Mouse (Mus musculus) gastrocnemius, postnatal 36 days (tissue): ENCODE data around the gene Gpr37l1. TPM values are rescaled to one million over a fixed set of nuclear protein-coding genes. Genes with fewer than 3 reads are reported as not detected.
A peak's percentile ranks its signal among the peaks of the same experiment; 100 is the strongest.
"Not testable (repeated sequence)": the region's sequence is repeated elsewhere in the genome, so short reads cannot be mapped to it uniquely, and the experiment has no call there.

Source experiments
- DNase-seq, 2 experiments: peaks; one replicate each; pipeline ENCODE4 v3.0.0; 2022
- intact Hi-C: fragments of 180-260 bp; cut with DNase I; formaldehyde crosslinking; loops from one replicate; pipeline ENCODE4 v1.15.1; 2025
- long read RNA-seq, 2 experiments: library from polyadenylated mRNA; stranded (forward); transcript quantifications; one replicate each; pipeline ENCODE4 v2.0.0; 2021
- total RNA-seq, 2 experiments: library from RNA; stranded (reverse); gene quantifications; 2 replicates each; pipeline ENCODE4 v1.2.3; 2021

Gene Gpr37l1
- total RNA-seq: under 1 TPM; 0.26 to 0.42 TPM
- long read RNA-seq, experiment 1, partial matches to known transcripts: 0 of 1 reads
- long read RNA-seq, experiment 1, other reads (novel, unspliced or antisense): 0 of 1 reads
- long read RNA-seq, experiment 2: 0 reads

- DNase-seq: no peak
- intact Hi-C loops: no loop called here
Measured at GRCm38 (mm10) chr1:135167435-135167834, at the start of gene Gpr37l1. Gene Gpr37l1 (minus strand): TSS chr1:135167681.

- intact Hi-C loops: no loop called here
- no peak for DNase-seq
Measured at GRCm38 (mm10) chr1:135213772-135214640, 46.5 kb upstream of the Gpr37l1 start.

- no peak for DNase-seq
- intact Hi-C loops: no loop called here
Measured at GRCm38 (mm10) chr1:135210421-135210820, 42.9 kb upstream of the Gpr37l1 start.

- DNase-seq: no peak
- intact Hi-C loops: no loop called here
Measured at GRCm38 (mm10) chr1:135208716-135209115, 41.2 kb upstream of the Gpr37l1 start.

GRCm38 (mm10) chr1:135206586-135207339 is 39.3 kb upstream of the Gpr37l1 start:
- intact Hi-C loops: no loop called here
- no peak for DNase-seq

- no peak for DNase-seq
- intact Hi-C loops: no loop called here
Measured at GRCm38 (mm10) chr1:135205257-135205656, 37.8 kb upstream of the Gpr37l1 start.

- DNase-seq: no peak
- intact Hi-C loops: no loop called here
Measured at GRCm38 (mm10) chr1:135204196-135205126, 37.0 kb upstream of the Gpr37l1 start.

GRCm38 (mm10) chr1:135200400-135200799 is 32.9 kb upstream of the Gpr37l1 start:
- intact Hi-C loops: no loop called here
- DNase-seq: no peak

- DNase-seq: no peak
- intact Hi-C loops: no loop called here
Measured at GRCm38 (mm10) chr1:135199014-135199819, 31.7 kb upstream of the Gpr37l1 start.

- intact Hi-C loops: no loop called here
- no peak for DNase-seq
Measured at GRCm38 (mm10) chr1:135198412-135198811, 30.9 kb upstream of the Gpr37l1 start.

GRCm38 (mm10) chr1:135195907-135196440 is 28.5 kb upstream of the Gpr37l1 start:
- DNase-seq: peak; percentile 56 to 63
- intact Hi-C loops: no loop called here

GRCm38 (mm10) chr1:135194335-135194734 is 26.9 kb upstream of the Gpr37l1 start:
- DNase-seq, intact Hi-C loops: not testable (repeated sequence)

GRCm38 (mm10) chr1:135189186-135189585 is 21.7 kb upstream of the Gpr37l1 start:
- intact Hi-C loops: no loop called here
- no peak for DNase-seq

- peak in 1 of 2 experiments; percentile 47 for DNase-seq
- intact Hi-C loops: no loop called here
Measured at GRCm38 (mm10) chr1:135188197-135188596, 20.7 kb upstream of the Gpr37l1 start.

- intact Hi-C loops, DNase-seq: not testable (repeated sequence)
Measured at GRCm38 (mm10) chr1:135187016-135187415, 19.5 kb upstream of the Gpr37l1 start.

- intact Hi-C loops: no loop called here
- no peak for DNase-seq
Measured at GRCm38 (mm10) chr1:135186427-135186826, 18.9 kb upstream of the Gpr37l1 start.

GRCm38 (mm10) chr1:135185936-135186335 is 18.5 kb upstream of the Gpr37l1 start:
- no peak for DNase-seq
- intact Hi-C loops: no loop called here

- DNase-seq: no peak
- intact Hi-C loops: no loop called here
Measured at GRCm38 (mm10) chr1:135183941-135184570, 16.6 kb upstream of the Gpr37l1 start.

- DNase-seq: no peak
- intact Hi-C loops: no loop called here
Measured at GRCm38 (mm10) chr1:135183448-135183847, 16.0 kb upstream of the Gpr37l1 start.
